Mouse (Mus musculus) frontal cortex, postnatal 14 days (tissue): ENCODE measurements around the gene Tmem217.

Source experiments
- DNase-seq, 2 experiments: peaks; one replicate each; pipeline ENCODE4 v3.0.0; 2022; ENCODE audit warnings: low spot score in 2 of 2

Tmem217 gene

GRCm38 (mm10) chr17:29489971-29490712 lies 62.0 kb downstream of the Tmem217 start:
- peak; percentile 91 to 92 for DNase-seq

DNA sequence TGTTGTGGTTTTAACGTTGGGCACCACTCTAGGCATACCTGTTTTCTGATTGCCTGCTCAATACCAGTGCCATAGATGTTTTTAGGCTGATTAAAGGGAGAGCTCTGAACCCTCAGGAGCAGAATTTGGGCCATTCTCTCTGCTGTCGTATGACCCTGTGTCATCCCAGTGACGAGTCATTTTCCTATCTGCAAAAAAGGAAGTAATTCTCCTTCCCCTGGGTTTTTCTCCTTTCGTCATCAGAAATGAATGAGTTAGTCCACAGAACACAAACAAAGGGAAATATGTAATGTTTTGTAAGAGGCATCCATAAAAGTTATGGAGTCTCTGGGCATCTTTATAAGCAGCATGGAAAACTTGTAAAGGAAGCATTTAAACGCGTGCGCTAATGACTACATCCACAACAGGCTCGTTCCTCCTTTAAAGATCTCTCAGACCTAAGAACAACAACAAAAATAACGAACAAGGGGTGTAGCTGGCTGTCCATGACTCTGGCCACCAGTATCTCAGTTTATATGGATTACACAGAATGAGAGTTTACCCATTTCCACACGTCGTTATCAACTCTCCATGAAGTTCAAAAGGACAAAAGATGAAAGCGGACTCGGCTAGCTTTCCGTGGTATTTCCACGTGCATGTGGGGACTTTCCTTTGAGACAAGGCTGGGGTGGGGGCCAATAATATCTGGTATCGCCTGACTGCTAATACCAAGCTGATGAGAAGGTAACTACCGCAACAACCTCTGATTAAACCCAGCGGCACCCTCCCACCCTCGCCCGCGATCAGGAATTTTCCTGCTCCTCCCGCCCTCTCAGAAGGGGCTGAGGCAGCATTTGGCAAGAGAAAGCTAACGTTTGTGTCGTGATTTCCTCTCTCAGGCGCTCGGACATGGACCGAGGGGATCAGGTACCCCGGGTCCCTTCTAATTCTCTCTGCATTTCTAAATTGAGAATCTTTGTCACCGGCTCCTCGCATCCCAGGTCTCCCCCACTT lies 62.9 kb downstream of the Tmem217 start:
- DNase-seq, result peak in 1 of 2 experiments; percentile 16

DNA sequence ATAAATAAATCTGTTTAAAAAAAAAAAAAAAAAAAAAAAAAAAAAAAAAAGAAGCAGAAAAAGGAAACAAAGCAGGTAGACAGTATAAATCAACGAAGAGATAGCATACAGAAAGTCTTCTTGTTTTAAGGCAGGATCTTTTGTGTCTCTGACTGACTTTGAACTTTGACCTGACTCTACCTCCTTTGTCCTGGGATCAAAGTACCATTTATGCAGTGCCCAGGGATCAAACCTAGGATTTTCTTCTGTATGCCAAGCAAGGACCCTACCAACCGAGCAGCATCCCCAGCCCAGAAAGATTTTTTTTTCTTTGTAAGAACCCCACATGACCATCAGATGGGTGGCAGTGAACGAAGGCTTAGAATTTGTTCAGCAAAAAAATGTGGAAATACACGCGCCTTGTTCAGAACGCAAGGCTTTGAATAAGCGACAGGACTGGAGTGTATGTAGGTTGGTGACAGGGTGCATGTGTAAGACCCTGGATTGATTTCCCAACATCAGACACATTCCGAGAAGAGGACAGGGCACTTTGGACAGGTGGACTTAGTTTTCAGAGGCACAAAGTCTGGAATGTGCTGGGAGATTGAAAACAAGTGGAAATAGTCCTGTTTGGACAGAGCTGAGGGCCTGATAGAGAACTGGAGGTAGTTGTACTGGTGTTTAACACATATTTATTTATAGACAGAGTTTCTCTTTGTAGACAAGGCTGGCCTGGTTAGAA lies 63.8 kb downstream of the Tmem217 start:
- DNase-seq, result no peak

DNA sequence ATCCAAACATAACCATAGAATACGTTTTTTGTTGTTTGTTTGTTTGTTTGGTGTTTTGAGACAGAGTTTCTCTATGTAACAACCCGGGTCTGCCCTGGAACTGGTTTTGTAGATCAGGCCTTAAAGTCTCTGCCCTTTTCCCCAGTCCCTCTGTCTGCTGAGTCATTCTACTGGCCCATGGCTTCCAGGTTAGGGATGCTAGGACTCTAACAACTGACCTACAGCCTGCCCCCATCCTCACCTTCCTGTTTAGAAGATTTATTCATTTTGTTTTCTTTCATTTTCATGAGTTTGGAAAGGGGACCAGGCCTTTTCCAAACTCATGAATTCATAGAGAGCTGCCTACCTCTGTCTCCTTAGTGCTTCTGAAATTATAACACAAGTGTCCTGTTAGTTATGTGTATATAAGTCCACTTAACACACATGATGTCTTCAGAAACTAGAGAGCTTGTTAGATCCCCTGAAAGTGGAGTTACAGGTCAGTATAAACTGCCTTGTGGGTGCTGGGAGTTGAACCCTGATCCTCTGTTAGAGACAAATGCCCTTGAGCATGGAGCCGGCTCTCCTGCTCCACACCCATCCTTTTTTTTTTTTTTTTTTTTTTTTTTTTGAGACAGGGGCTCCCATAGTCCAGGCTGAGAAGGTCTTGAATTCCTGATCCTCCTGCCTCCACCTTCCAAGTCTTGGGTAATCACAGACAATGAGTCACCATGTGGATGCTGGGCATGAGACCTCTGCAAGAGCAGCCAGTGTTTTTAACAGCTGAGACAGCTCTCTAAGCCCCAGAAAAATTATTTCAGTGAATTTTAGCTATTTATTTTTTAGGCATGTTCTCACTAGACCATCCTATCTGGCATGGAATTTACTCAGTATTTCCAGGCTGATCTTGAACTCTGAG lies 66.6 kb downstream of the Tmem217 start:
- no peak for DNase-seq

- no peak for DNase-seq
Observed at GRCm38 (mm10) chr17:29484431-29484830, 67.8 kb downstream of the Tmem217 start.

DNA sequence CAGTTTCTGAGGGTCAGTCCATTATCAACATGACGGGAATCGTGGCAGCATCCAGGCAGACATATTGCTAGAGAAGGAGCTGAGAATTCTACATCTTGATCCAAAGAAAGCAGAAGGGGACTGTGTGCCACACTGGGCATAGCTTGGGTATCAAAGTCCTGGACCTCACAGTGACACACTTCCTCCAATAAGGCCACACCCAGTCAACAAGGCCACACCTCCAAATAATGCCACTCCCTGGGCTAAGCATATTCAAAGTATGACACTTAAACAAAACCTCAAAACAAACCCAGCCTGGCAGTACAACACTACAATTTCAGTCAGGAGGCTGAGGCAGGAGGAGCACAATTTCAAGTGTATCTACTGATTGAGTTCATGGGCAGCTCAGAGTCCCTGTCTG lies 68.9 kb downstream of the Tmem217 start:
- DNase-seq, result no peak

DNA sequence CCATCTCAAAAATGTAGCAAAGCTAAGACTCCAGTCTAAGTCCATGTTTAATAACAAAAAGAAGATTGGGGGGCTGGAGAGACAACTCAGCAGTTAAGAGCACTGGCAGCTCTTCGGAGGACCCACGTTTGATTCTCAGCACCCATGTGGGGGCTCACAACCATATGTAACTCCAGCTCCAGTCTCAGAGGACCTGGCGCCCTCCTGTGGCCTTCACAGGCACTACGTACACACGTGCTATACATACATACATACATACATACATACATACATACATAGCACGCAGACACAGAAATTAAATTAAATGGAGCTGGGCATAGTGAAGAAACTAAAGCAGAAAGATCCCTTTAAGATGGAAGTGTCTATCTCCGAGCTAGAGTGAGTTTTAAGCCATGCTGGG lies 69.6 kb downstream of the Tmem217 start:
- no peak for DNase-seq

DNA sequence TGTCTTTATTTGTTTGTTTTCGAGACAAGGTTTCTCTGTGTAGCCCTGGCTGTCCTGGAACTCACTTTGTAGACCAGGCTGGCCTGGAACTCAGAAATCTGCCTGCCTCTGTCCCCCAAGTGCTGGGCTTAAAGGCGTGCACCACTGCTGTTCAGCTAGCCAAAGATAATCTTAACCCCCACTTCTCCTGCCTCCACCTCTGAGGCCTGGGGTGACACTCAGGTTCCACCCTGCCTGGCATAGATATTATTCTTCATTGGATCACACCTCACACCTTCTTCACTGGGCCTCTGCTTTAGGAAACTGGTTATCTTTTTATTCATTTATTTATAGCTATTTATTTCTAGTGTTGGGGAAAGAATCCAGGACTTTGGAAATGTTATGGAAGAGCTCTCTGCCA lies 71.9 kb downstream of the Tmem217 start:
- no peak for DNase-seq

DNA sequence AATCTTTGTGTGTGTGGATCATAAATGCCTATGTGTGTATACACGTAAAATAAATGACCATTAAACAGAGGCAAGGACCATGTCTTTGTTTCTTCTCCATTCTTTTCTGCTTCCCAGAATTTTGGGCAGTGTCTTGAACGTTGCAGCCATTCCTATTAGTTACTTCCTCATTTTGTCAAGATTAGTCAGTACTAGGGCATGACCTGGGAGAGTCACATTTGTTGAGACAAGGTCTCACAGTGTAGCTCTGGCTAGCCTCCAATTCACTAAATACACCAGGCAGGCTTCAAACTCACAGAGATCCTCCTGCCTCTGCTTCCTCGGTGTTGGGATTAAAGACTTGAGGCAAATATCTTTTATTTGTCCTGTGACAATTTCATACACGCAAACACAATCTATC lies 73.9 kb downstream of the Tmem217 start:
- no peak for DNase-seq

DNA sequence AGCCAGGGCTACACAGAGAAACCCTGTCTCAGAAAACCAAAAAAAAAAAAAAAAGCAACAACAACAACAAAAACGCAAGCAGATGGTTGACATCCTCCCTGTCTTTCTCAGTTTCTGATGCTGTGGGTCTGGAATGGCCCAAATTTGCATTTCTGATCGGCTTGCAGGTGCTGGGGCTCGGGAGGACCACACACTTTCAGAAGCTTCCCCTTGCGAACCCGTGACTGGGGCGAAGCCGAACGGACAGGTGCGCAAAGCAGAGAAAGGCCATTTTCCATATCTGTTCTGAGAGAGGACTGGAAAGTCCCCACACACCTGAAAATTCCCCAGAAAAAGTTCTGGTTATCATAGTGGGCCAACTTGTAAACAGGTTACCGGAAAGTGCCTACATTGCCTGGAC lies 74.8 kb downstream of the Tmem217 start:
- DNase-seq, result no peak

DNA sequence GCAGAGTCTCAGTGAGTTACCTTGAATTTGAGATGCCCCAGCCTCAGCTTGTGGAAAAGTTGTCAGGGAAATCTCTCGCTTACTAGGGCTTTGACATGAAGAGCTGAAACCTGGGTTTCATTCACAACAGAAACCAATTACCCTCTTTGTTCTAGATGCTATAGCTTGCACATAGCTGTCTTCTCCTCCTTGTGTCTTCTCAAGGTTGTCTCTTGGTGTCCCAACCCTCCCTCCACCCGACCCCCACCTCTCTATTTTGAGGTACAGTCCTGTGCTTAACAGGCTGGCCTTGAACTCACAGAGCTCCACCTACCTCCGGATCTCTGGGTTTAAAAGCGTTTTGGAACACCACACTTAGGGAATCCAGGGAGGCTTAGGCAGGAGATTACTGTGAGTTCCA lies 75.7 kb downstream of the Tmem217 start:
- DNase-seq, result no peak
